Mouse (Mus musculus): ENCODE results near the gene Tsen2. TPM values are rescaled to one million over a fixed set of nuclear protein-coding genes. Genes with fewer than 3 reads are reported as not detected.

Gene Tsen2
- polyA plus RNA-seq (2015; fragmentation: Nextera tagmentation; extraction: Ambion mirVana) = 27.6 and 28.1 TPM in 2 replicates

GRCm38 (mm10) chr6:115544442-115544970 lies at the start of gene Tsen2:
Gene Tsen2 (plus strand): TSS chr6:115544664.
- H3K27ac ChIP-seq = peak within 1 kb of the TSS; percentile 88
- H3K36me3 ChIP-seq = peaks cover 18% of the 10 kb centered on the region
- H3K9ac ChIP-seq = peak within 1 kb of the TSS; percentile 78
- under 1% methylated on average over 38 of the region's 38 CpGs for WGBS
- peak within 1 kb of the TSS; percentile 76 for H3K4me2 ChIP-seq
- peak; percentile 92 for ATAC-seq (ENCODE audit: insufficient number of reproducible peaks, low FRiP score, low TSS enrichment, low read depth)
- H3K4me3 ChIP-seq = peak within 1 kb of the TSS; percentile 86
- H3K4me1 ChIP-seq = peaks cover 12% of the 10 kb centered on the region
- no peaks in the 10 kb centered on the region for H3K9me3 ChIP-seq
- no peaks in the 10 kb centered on the region for H3K27me3 ChIP-seq

DNA sequence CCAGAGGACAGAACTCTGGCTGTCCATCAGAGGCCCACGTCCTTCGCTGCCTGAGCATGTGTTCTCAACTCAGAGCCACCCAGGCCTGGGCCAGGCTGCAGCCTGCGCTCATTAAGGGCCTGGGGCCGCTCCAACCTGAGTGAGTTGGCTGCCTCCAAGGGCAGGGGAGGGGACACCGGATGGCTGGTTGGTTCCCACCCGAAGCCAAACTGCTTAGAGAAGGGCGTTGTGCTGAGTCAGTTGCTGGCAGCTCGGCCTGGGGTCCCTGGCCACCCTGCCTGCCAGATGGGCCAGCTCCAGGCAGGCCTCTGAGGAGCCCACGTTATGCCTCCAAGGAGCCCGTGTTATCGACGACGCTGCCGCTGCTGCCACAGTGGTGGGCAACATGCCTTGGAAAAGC lies 44.9 kb upstream of the Tsen2 start:
- Histone ChIP-seq H3K9ac (no peak overlapping the region), H3K4me3 (no peak overlapping the region), H3K9me3 (no peaks in the 10 kb centered on the region), H3K4me2 (no peak overlapping the region), H3K27me3 (no peaks in the 10 kb centered on the region), H3K36me3 (no peaks in the 10 kb centered on the region), H3K4me1 (peaks cover 12% of the 10 kb centered on the region), H3K27ac (no peak overlapping the region; the same call in 1 of the 2 replicates)
- WGBS = 56% methylated on average over 14 of the region's 14 CpGs
- peak; percentile 77 for ATAC-seq (ENCODE audit: insufficient number of reproducible peaks, low FRiP score, low TSS enrichment, low read depth)

DNA sequence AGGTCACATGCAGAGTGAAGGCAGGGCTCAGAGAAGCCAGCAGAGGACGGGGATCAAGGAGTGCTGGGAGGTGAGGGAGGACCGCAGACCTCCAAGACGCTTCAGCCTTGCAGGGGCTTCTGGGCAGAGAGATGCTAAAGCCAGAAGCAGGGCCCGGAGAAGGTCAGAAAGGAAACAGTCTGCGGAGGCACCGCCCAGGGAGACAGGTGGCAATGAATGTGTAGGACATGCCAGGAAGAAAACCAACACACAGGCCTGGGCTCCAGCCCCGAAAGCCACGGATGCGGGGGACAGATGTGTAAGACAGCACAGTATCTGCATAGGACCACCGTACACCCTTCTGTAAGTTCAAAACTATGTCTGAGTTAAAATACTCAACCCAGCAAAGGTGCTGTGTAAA lies 44.2 kb upstream of the Tsen2 start:
- Histone ChIP-seq H3K9ac (no peak overlapping the region), H3K36me3 (no peaks in the 10 kb centered on the region), H3K4me2 (no peak overlapping the region), H3K27ac (no peak overlapping the region), H3K9me3 (no peaks in the 10 kb centered on the region), H3K27me3 (no peaks in the 10 kb centered on the region), H3K4me3 (no peak overlapping the region), H3K4me1 (peaks cover 12% of the 10 kb centered on the region)
- WGBS = 87% methylated on average over 10 of the region's 10 CpGs
- ATAC-seq (ENCODE audit: insufficient number of reproducible peaks, low FRiP score, low TSS enrichment, low read depth) = no peak

DNA sequence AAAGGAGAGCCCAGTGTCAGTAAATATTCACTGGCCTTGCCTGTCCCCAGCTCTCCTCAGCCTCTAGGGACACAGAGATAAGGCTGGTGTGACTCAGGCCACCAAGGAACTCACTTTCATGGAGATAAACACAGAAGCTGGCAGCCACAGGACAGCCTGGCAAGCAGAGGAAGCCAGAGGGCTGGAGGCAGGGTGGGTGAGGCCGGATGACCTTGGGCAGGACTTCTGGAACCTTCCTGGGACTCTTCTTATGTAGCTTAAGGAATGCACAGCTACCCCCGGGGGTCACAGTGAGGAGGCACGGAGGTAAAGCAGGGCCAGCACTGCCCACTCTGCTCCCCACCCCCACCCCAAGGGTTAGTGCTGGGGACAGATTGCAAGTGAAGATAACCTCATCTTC lies 43.3 kb upstream of the Tsen2 start:
- no peaks in the 10 kb centered on the region for H3K36me3 ChIP-seq
- no peak overlapping the region for H3K27ac ChIP-seq
- 53% methylated on average over 3 of the region's 3 CpGs for WGBS
- ATAC-seq (ENCODE audit: insufficient number of reproducible peaks, low FRiP score, low TSS enrichment, low read depth) = no peak
- no peak overlapping the region for H3K4me3 ChIP-seq
- H3K9me3 ChIP-seq = no peaks in the 10 kb centered on the region
- H3K4me2 ChIP-seq = no peak overlapping the region
- no peak overlapping the region for H3K9ac ChIP-seq
- peaks cover 12% of the 10 kb centered on the region for H3K4me1 ChIP-seq
- H3K27me3 ChIP-seq = no peaks in the 10 kb centered on the region

DNA sequence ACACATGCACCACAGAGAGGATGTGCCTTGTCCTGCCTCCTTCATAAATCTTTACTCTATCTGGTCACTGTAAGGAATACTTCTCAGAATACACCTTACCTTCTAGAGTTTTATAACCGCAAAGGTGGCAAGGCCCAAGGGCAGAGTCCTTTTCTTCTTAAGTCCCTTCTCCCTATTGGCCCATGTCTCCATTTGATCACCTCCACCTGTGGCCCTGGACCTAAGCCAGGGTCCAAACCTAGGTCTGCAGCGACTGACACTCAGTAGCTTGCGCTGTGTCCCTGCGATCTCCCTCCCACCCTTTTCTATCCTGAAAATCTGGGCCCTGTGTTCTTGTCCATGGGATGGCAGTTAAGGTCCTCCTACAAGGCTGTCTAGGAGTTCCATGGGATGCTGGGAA lies 41.4 kb upstream of the Tsen2 start:
- whole genome bisulfite sequencing = 92% methylated on average over 4 of the region's 4 CpGs
- no peak overlapping the region for H3K4me2 ChIP-seq

DNA sequence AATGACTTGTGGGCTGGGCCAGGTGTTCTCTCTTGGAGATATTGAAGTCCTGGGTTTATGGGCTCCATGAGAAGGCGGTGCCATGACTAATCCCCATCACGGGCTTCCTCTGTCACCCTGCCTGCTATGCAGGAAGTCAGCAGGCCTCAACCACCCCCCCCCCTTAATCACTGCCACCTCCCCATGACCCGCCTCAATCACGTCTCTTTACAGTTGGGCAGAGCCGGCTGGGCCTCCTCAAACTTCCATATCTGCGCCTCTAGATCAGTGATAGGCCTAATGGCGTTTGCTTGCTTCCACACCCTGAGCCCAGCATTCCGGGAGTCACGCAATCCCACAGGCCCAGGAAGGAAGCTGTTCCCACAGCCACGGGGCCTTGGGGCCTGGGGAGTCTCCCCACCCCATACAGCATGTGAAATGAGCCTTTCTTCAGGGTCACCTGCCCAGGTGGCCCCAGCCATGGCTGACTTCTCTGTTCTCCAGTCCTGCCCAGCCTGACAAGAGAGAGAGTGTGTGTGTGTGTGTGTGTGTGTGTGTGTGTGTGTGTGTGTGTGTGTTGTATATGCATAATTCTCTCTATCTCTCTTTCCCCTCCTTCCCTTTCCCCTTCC lies 40.8 kb upstream of the Tsen2 start:
- H3K9ac ChIP-seq = no peak overlapping the region
- no peaks in the 10 kb centered on the region for H3K9me3 ChIP-seq
- peaks cover 12% of the 10 kb centered on the region for H3K4me1 ChIP-seq
- no peak overlapping the region for H3K4me3 ChIP-seq
- ATAC-seq (ENCODE audit: insufficient number of reproducible peaks, low FRiP score, low TSS enrichment, low read depth) = no peak
- WGBS = 70% methylated on average over 10 of the region's 10 CpGs
- H3K36me3 ChIP-seq = no peaks in the 10 kb centered on the region
- no peak overlapping the region for H3K27ac ChIP-seq
- H3K4me2 ChIP-seq = no peak overlapping the region
- no peaks in the 10 kb centered on the region for H3K27me3 ChIP-seq

More for the DNA sequence above, 41.4 kb upstream of the Tsen2 start:
- Histone ChIP-seq H3K36me3 (no peaks in the 10 kb centered on the region), H3K27me3 (no peaks in the 10 kb centered on the region), H3K4me3 (no peak overlapping the region), H3K9me3 (no peaks in the 10 kb centered on the region), H3K4me1 (peaks cover 12% of the 10 kb centered on the region), H3K27ac (no peak overlapping the region), H3K9ac (no peak overlapping the region)
- ATAC-seq (ENCODE audit: insufficient number of reproducible peaks, low FRiP score, low TSS enrichment, low read depth) = no peak

- no peak for ATAC-seq (ENCODE audit: insufficient number of reproducible peaks, low FRiP score, low TSS enrichment, low read depth)
- H3K4me1 ChIP-seq = peaks cover 9% of the 10 kb centered on the region
- H3K27me3 ChIP-seq = no peaks in the 10 kb centered on the region
- no peak overlapping the region for H3K4me3 ChIP-seq
- no peak overlapping the region for H3K27ac ChIP-seq
- H3K36me3 ChIP-seq = no peaks in the 10 kb centered on the region
- no peak overlapping the region for H3K9ac ChIP-seq
- H3K4me2 ChIP-seq = no peak overlapping the region
- no peaks in the 10 kb centered on the region for H3K9me3 ChIP-seq
- WGBS = 88% methylated on average over 3 of the region's 3 CpGs
These were observed 40.3 kb upstream of the Tsen2 start for GRCm38 (mm10) chr6:115504160-115504558.

DNA sequence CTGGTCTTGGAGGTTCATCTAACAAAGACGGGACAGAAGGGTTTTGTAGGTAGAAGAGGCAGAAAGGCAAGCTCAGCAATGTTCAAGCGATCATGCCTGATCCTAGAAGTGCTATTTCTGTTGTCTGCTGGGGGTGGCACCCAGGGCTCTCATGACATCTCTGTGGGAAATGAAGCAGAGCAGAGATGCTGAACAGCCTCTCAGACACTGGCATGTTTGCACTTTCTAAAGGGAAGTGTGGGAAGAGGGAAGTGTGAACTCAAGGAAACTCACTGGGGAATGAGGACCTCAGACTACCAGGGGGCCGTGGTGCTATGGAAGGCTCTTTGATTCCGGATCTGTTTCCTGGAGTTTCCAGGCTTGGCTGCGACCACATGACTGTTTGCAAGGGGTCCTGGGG lies 39.5 kb upstream of the Tsen2 start:
- peaks cover 3% of the 10 kb centered on the region; the same call in 1 of the 2 replicates for H3K4me1 ChIP-seq
- no peaks in the 10 kb centered on the region for H3K36me3 ChIP-seq
- 70% methylated on average over 5 of the region's 5 CpGs for WGBS
- no peak overlapping the region for H3K4me3 ChIP-seq
- no peak overlapping the region for H3K27ac ChIP-seq
- no peak overlapping the region for H3K4me2 ChIP-seq
- no peak for ATAC-seq (ENCODE audit: insufficient number of reproducible peaks, low FRiP score, low TSS enrichment, low read depth)
- H3K27me3 ChIP-seq = no peaks in the 10 kb centered on the region
- H3K9ac ChIP-seq = no peak overlapping the region
- no peaks in the 10 kb centered on the region for H3K9me3 ChIP-seq

DNA sequence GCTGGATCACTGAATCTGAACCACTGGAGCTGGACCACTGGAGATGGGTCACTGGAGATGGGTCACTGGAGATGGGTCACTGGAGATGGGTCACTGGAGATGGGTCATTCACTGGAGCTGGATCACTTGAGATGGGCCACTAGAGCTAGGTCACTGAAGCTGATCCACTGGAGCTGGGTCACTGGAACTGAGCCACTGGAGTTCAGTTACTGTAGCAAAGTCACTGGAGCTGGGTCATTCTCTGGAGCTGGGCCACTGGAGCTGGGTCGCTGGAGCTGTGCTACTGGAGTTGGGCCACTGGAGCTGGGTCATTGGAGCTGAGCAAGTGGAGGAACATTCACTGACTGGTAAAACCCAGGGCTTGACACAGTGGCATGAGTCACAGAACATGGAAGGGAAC lies 38.0 kb upstream of the Tsen2 start:
- H3K27me3 ChIP-seq = no peaks in the 10 kb centered on the region

GRCm38 (mm10) chr6:115511447-115511846 lies 33.0 kb upstream of the Tsen2 start:
- WGBS = 83% methylated on average over 3 of the region's 3 CpGs

More for the DNA sequence above, 38.0 kb upstream of the Tsen2 start:
- no peak overlapping the region for H3K9ac ChIP-seq
- no peak for ATAC-seq (ENCODE audit: insufficient number of reproducible peaks, low FRiP score, low TSS enrichment, low read depth)
- WGBS = 91% methylated on average over 1 of the region's 1 CpGs
- no peak overlapping the region for H3K4me3 ChIP-seq
- H3K36me3 ChIP-seq = no peaks in the 10 kb centered on the region
- H3K4me1 ChIP-seq = no peaks in the 10 kb centered on the region
- H3K4me2 ChIP-seq = no peak overlapping the region
- H3K27ac ChIP-seq = no peak overlapping the region
- H3K9me3 ChIP-seq = no peaks in the 10 kb centered on the region

DNA sequence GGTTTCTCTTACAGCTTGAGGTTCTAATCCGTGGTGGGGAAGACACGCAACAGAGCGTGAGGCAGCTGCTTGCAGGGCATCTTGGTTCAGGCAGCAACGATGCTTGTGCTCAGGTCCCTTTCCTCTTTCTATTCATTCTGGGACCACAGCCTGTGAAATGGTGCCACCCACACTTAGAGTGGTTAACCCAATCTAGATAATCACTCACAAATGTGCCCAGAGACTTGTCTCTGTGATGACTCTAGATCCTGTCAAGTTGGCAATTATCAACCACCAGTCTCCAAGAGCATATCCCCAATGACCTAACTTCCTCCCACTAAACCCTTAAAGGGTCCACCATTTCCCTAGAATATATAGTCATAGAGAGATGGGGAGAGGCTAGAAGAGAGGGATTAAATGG lies 31.3 kb upstream of the Tsen2 start:
- WGBS = 88% methylated on average over 4 of the region's 4 CpGs
- ATAC-seq (ENCODE audit: insufficient number of reproducible peaks, low FRiP score, low TSS enrichment, low read depth) = no peak

More at GRCm38 (mm10) chr6:115511447-115511846, 33.0 kb upstream of the Tsen2 start:
- H3K27me3 ChIP-seq = no peaks in the 10 kb centered on the region
- no peak for ATAC-seq (ENCODE audit: insufficient number of reproducible peaks, low FRiP score, low TSS enrichment, low read depth)
- H3K4me2 ChIP-seq = no peak overlapping the region
- no peak overlapping the region for H3K27ac ChIP-seq
- no peaks in the 10 kb centered on the region for H3K36me3 ChIP-seq
- H3K9me3 ChIP-seq = no peaks in the 10 kb centered on the region
- H3K9ac ChIP-seq = no peak overlapping the region
- H3K4me1 ChIP-seq = no peaks in the 10 kb centered on the region
- H3K4me3 ChIP-seq = no peak overlapping the region

GRCm38 (mm10) chr6:115517904-115518303 lies 26.6 kb upstream of the Tsen2 start:
- Histone ChIP-seq H3K27me3 (no peaks in the 10 kb centered on the region), H3K9me3 (no peaks in the 10 kb centered on the region), H3K4me3 (no peak overlapping the region), H3K4me2 (no peak overlapping the region), H3K4me1 (peaks cover 8% of the 10 kb centered on the region; the same call in 1 of the 2 replicates), H3K27ac (no peak overlapping the region), H3K36me3 (no peaks in the 10 kb centered on the region), H3K9ac (no peak overlapping the region)
- 68% methylated on average over 4 of the region's 4 CpGs for WGBS
- ATAC-seq (ENCODE audit: insufficient number of reproducible peaks, low FRiP score, low TSS enrichment, low read depth) = no peak

More for the DNA sequence above, 31.3 kb upstream of the Tsen2 start:
- Histone ChIP-seq H3K9me3 (no peaks in the 10 kb centered on the region), H3K27ac (no peak overlapping the region), H3K4me3 (no peak overlapping the region), H3K4me1 (no peaks in the 10 kb centered on the region), H3K27me3 (no peaks in the 10 kb centered on the region), H3K9ac (no peak overlapping the region), H3K4me2 (no peak overlapping the region), H3K36me3 (no peaks in the 10 kb centered on the region)
